Mouse (Mus musculus): ENCODE data around the gene Pdk2. TPM values are rescaled to one million over a fixed set of nuclear protein-coding genes. Genes with fewer than 3 reads are reported as not detected.
"Not testable (repeated sequence)": the region's sequence is repeated elsewhere in the genome, so short reads cannot be mapped to it uniquely, and the experiment has no call there.

Pdk2 gene
- polyA plus RNA-seq, 1 experiment from 2014 or later, result 10.2 TPM

DNA sequence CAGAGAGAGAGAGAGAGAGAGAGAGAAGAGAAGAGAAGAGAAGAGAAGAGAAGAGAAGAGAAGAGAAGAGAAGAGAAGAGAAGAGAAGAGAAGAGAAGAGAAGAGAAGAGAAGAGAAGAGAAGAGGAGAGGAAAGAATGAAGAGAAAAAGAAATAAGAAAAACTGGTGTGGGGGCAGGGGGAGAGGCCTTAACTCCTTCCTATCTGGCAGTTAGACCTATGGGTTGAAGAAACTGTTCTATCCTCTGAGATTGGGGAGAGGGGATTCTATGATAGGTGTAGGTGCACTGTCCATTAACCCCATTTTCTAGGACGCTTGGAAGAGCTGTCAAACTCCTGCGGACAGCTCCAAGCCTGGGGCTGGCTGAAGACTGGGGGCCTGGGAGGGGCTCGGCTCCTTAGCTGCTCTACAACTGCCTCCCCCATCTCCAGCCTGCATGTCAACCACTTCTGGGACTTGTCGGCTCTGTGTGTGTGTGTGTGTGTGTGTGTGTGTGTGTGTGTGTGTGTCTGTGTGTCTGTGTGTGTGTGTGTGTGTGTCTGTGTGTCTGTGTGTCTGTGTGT is 30.2 kb downstream of the Pdk2 start:
- WGBS (ENCODE audit: insufficient replicate concordance), result 16% methylated on average over 4 of the region's 4 CpGs
- H3K9ac ChIP-seq, result peak overlapping the region; percentile 95
- peak overlapping the region; percentile 89 for H3K4me2 ChIP-seq
- not testable (repeated sequence) for ATAC-seq (ENCODE audit: insufficient read depth); H3K9me3 ChIP-seq (replicated peaks)
- peak overlapping the region; percentile 100 for H3K27ac ChIP-seq (replicated peaks)
- H3K27me3 ChIP-seq, result peaks cover 21% of the 10 kb centered on the region
- H3K4me1 ChIP-seq (replicated peaks), result peaks cover 79% of the 10 kb centered on the region
- H3K36me3 ChIP-seq (replicated peaks), result peaks cover 28% of the 10 kb centered on the region
- H3K4me3 ChIP-seq (replicated peaks), result peak overlapping the region; percentile 78

DNA sequence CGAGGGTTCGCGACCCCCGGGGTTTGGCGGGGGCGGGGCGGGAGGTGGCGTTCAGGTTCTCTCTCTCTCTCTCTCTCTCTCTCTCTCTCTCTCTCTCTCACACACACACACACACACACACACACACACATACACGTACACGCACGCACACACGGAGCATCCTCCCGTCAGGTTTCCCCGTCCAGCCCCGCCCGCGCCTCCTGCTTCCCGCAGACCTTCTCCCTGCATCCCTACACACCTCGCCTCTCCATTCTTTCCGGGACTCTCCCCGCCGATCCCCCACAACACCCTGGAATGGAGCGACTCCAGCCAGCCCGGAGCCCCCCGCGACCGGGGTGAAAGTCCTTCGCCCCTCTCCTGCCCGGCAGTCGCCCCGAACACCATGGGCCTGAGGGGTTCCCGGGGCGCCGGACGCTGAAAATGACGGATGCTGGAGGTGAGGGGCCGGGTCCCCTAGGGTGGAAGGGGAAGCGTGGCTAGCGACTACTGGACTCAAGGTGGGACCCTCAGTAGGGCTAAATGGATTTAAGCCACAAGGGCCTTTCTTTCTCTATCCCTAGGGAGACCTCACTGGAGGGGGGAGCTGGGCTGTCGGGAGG is 30.9 kb downstream of the Pdk2 start:
- Histone ChIP-seq H3K27me3 (peaks cover 21% of the 10 kb centered on the region), H3K36me3 (replicated peaks) (peaks cover 28% of the 10 kb centered on the region), H3K4me2 (peak overlapping the region; percentile 89), H3K4me1 (replicated peaks) (peaks cover 79% of the 10 kb centered on the region), H3K9me3 (replicated peaks) (no peaks in the 10 kb centered on the region), H3K27ac (replicated peaks) (peak overlapping the region; percentile 100), H3K4me3 (replicated peaks) (peak overlapping the region; percentile 78), H3K9ac (peak overlapping the region; percentile 95)
- no peak for ATAC-seq (ENCODE audit: insufficient read depth)
- WGBS (ENCODE audit: insufficient replicate concordance), result 2% methylated on average over 37 of the region's 40 CpGs

DNA sequence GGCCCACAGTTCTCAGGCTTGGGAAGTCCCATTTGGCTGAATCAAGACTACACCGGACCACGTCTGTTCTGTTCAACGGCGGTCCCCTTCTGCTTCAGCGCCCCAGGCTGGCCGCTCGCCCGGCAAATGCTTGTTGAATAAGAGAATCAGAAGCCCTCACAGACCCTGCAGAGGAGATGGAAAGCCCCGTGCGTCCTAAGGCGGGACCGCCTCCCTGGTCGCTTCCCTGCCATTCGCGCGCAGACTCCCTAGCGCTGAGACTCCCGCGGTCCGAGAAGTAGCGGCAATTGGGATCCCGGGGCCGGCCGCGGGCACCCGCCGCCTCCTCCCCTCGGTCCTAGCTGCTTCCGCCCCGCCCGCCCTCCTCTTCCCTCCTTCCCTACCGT is 31.5 kb downstream of the Pdk2 start, which contains the start of gene Samd14:
Gene Samd14, plus strand, starts transcription at position 251 of the 386 bp plus-strand sequence.
- Histone ChIP-seq H3K27ac (replicated peaks) (peak within 1 kb of the TSS; percentile 100), H3K36me3 (replicated peaks) (peaks cover 28% of the 10 kb centered on the region), H3K4me3 (replicated peaks) (peak within 1 kb of the TSS; percentile 78), H3K9me3 (replicated peaks) (no peaks in the 10 kb centered on the region), H3K4me2 (peak within 1 kb of the TSS; percentile 89), H3K9ac (peak within 1 kb of the TSS; percentile 95), H3K27me3 (peaks cover 21% of the 10 kb centered on the region), H3K4me1 (replicated peaks) (peaks cover 77% of the 10 kb centered on the region)
- WGBS (ENCODE audit: insufficient replicate concordance), result 0% methylated on average over 31 of the region's 32 CpGs
- ATAC-seq (ENCODE audit: insufficient read depth), result peak; percentile 20

DNA sequence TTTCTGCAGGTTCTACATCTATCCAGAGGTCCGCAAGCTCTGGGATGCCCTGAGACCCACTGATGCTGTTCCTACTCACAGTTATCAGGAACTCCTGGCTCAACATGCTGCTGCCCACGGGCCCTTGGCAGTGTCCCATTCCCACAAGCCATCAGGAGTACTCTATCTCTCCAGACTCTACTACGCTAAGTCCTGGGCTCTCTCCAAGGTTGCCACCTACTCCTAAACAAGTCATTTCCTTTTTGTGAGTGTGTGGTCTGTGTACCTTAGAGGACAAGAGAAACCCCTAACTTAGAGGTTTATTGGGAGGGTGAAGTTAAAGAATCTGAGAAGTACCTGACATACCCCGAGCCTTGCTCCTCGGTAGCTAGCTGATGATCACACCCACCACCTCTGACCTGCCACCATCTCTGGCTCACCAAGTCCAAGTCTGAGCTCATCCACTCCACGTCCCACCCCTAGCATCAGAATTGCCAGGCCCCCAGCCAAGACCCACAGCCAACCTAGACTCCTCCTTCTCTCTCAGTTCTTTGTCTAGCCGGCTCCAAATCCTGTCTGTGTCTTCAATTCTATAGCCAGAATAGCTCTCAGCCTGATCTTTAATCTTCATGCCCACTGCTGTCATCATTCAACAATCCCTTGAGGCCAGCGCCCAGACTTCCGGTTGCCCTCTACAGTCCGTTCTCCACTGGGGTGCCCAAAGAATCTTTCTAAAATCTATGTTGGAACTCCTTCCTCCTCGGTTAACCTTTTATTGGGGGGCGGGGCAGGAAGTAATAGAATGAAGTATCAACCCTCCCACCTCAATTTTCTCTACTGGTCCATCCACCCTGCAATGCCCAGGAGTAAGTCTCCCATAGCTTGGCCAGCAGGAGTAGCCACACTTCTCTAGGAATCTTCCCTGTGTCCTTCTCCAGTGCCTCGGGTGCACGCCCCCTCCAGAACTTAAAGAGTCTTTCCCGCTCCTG is 32.2 kb downstream of the Pdk2 start:
- ATAC-seq (ENCODE audit: insufficient read depth), result no peak
- Histone ChIP-seq H3K9me3 (replicated peaks) (no peaks in the 10 kb centered on the region), H3K4me2 (peak overlapping the region; percentile 89), H3K36me3 (replicated peaks) (peaks cover 28% of the 10 kb centered on the region), H3K27me3 (peaks cover 21% of the 10 kb centered on the region), H3K4me1 (replicated peaks) (peaks cover 77% of the 10 kb centered on the region), H3K9ac (peak overlapping the region; percentile 95), H3K4me3 (replicated peaks) (peak overlapping the region; percentile 78), H3K27ac (replicated peaks) (peak overlapping the region; percentile 100)
- 26% methylated on average over 15 of the region's 15 CpGs for WGBS (ENCODE audit: insufficient replicate concordance)

DNA sequence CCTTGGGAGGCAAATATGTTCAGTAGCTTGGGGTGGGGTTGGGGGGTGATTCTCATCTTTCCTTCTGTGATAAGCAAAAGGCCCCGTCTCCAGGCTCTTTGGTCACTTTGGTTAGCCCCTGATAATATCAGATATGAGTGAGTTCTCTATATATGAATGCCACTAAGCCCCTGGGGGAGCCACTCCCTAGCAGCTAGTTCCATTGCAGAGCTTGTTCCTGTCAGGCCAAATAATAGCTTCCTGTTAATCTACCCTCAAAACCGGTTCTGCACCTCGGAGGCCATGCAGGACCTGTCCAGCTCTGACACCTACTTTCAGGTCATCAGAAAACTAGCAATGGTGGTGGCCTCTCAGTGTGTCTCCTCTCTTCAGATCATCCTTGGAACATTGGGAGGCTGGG is 33.7 kb downstream of the Pdk2 start:
- H3K4me2 ChIP-seq, result peak overlapping the region; percentile 88
- no peaks in the 10 kb centered on the region for H3K9me3 ChIP-seq (replicated peaks)
- H3K9ac ChIP-seq, result peak overlapping the region; percentile 51; the same call in 1 of the 2 replicates
- WGBS (ENCODE audit: insufficient replicate concordance), result 10% methylated on average over 3 of the region's 3 CpGs
- ATAC-seq (ENCODE audit: insufficient read depth), result no peak
- peak overlapping the region; percentile 100 for H3K27ac ChIP-seq (replicated peaks)
- peaks cover 17% of the 10 kb centered on the region for H3K27me3 ChIP-seq
- H3K4me3 ChIP-seq (replicated peaks), result 0 out of 2 replicates have a peak overlapping the region, but pooled peaks have one; percentile 60
- H3K4me1 ChIP-seq (replicated peaks), result peaks cover 77% of the 10 kb centered on the region
- H3K36me3 ChIP-seq (replicated peaks), result peaks cover 35% of the 10 kb centered on the region

DNA sequence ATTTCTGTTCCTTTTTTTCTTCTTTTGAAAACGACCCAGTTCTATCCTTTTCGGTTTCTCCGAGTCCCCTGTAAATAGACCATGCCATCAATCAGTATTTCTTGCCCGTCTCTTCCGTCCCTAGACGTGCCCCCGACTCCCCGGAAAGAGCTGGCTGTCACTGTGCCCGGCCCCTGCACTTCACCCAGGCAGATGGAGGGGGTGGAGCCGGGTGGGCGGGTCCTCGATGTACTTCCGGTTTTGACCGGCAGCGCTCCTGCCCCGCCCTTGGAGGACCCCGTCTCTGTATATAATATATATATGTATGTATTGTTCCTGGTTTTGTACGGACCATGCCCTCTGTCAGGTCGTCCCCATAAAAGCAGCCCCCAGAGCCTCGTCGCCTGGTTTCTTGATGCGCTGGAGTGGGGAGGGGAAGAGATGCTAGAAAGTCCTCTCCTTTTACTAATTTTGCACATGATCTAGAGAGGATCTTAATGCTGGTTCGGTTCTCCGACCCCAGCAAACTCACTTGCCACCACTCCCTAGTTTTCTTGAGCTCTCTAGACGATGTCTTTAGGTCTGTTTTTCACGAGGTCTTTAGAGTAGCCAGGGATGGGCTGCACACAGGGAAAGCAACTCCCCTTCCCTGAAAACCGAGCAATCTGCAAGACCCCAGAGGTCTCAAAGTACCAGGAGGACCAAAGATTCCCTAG is 34.5 kb downstream of the Pdk2 start:
- Histone ChIP-seq H3K4me2 (peak overlapping the region; percentile 88), H3K4me3 (replicated peaks) (peak overlapping the region; percentile 60), H3K9me3 (replicated peaks) (no peaks in the 10 kb centered on the region), H3K9ac (peak overlapping the region; percentile 51), H3K4me1 (replicated peaks) (peaks cover 77% of the 10 kb centered on the region), H3K36me3 (replicated peaks) (peaks cover 42% of the 10 kb centered on the region), H3K27ac (replicated peaks) (peak overlapping the region; percentile 100), H3K27me3 (peaks cover 12% of the 10 kb centered on the region)
- WGBS (ENCODE audit: insufficient replicate concordance), result 1% methylated on average over 27 of the region's 27 CpGs
- peak; percentile 42 for ATAC-seq (ENCODE audit: insufficient read depth)

DNA sequence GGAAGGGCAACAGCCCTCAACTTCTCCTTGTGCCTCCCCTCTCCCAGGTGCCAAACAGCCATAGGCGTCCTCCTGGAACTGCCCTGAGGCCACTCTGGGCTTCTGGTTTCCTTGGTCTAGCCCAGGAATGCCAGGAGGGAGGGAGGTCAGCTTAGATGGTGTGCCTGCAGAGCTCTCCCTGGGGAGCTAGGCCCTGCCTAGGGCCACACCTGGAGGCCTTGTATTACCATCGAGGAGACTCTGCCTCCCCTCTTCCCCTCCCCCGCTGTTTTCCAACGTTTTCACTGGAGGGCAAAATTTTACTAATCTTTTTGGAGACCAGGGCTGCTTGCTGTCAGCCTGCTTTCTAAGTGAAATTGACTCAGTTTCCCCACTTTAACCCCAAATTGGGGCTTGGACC is 35.1 kb downstream of the Pdk2 start:
- Histone ChIP-seq H3K36me3 (replicated peaks) (peaks cover 47% of the 10 kb centered on the region), H3K9me3 (replicated peaks) (no peaks in the 10 kb centered on the region), H3K4me1 (replicated peaks) (peaks cover 80% of the 10 kb centered on the region), H3K4me2 (peak overlapping the region; percentile 88), H3K27me3 (peaks cover 8% of the 10 kb centered on the region), H3K27ac (replicated peaks) (peak overlapping the region; percentile 100), H3K4me3 (replicated peaks) (peak overlapping the region; percentile 60), H3K9ac (0 out of 2 replicates have a peak overlapping the region, but pooled peaks have one; percentile 21)
- ATAC-seq (ENCODE audit: insufficient read depth), result no peak
- WGBS (ENCODE audit: insufficient replicate concordance), result 44% methylated on average over 4 of the region's 4 CpGs

DNA sequence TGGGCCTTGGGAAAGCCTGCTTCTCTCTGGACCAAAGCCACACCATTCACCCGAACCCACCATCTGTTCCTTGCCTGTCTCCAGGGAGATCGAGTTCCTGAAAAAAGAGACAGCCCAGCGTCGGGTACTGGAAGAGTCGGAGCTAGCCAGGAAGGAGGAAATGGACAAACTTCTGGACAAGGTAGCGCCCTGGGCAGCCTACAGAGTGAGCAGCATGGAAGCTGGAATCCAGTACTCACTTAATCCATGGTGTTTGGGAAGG is 36.3 kb downstream of the Pdk2 start:
- H3K4me1 ChIP-seq (replicated peaks), result peaks cover 92% of the 10 kb centered on the region
- ATAC-seq (ENCODE audit: insufficient read depth), result no peak
- no peak overlapping the region for H3K4me3 ChIP-seq (replicated peaks)
- peaks cover 58% of the 10 kb centered on the region for H3K36me3 ChIP-seq (replicated peaks)
- H3K27ac ChIP-seq (replicated peaks), result 0 out of 2 replicates have a peak overlapping the region, but pooled peaks have one; percentile 7
- H3K9ac ChIP-seq, result no peak overlapping the region
- 80% methylated on average over 6 of the region's 6 CpGs for WGBS (ENCODE audit: insufficient replicate concordance)
- H3K4me2 ChIP-seq, result no peak overlapping the region
- H3K27me3 ChIP-seq, result 0 out of 2 replicates have a peak, but pooled peaks cover under 1% of the 10 kb centered on the region
- no peaks in the 10 kb centered on the region for H3K9me3 ChIP-seq (replicated peaks)

DNA sequence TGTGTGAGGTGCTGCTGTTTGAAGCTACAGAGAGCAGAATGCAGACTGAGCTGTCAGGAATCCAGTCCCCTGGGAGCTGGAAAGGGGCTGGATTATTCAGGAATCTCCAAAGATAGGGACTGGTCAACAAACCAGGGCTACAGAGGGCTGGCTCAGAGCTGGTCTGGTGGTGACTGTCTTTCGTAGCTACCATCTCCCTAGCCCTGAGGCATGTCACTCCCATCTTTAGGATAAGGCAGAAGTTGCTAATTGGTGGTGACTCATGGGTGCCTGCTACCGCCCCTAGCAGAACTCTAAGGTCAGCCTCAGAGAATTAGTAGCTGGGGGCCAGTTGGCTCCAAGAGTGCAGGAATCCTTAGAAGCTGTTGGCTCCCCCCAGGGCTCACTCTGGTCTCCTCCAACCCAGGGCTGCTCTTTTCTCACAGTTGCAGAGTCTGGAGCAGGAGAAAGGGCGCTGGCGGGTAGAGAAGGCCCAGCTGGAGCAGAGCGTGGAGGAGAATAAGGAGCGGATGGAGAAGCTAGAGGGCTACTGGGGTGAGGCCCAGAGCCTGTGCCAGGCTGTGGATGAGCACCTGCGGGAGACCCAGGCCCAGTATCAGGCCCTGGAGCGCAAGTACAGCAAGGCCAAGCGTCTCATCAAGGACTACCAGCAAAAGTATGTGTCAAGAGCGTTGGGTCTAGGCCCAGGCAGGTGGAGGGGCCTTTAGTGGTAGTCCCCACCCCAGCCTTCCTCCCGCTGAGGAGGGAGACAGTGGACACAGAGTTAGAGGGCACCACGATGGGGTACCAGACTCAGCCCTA is 36.8 kb downstream of the Pdk2 start:
- H3K27ac ChIP-seq (replicated peaks), result peak overlapping the region; percentile 62
- ATAC-seq (ENCODE audit: insufficient read depth), result no peak
- no peaks in the 10 kb centered on the region for H3K9me3 ChIP-seq (replicated peaks)
- peaks cover 95% of the 10 kb centered on the region for H3K4me1 ChIP-seq (replicated peaks)
- no peak overlapping the region for H3K4me2 ChIP-seq
- H3K27me3 ChIP-seq, result no peaks in the 10 kb centered on the region
- H3K9ac ChIP-seq, result no peak overlapping the region; the same call in 1 of the 2 replicates
- WGBS (ENCODE audit: insufficient replicate concordance), result 83% methylated on average over 12 of the region's 12 CpGs
- peaks cover 64% of the 10 kb centered on the region for H3K36me3 ChIP-seq (replicated peaks)
- no peak overlapping the region for H3K4me3 ChIP-seq (replicated peaks)

DNA sequence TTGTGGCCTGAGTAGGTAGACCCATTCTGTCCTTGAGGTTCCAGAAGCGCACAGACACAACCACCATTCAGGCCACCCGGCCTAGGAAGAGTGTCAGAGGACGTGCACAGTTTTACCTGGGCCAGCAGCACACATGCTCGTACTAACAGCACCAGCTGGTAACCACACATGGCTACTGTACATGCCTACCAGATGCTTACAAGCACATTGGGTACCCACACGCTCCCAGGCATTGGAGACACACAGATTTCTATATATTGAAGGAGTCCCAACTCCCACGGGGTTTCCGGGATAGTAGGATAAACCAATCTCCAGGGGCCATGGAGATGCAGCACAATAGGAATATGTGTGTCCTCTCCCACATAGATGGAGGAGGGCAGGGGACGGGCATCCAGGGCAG is 38.4 kb downstream of the Pdk2 start:
- H3K9me3 ChIP-seq (replicated peaks), result no peaks in the 10 kb centered on the region
- H3K36me3 ChIP-seq (replicated peaks), result peaks cover 80% of the 10 kb centered on the region
- H3K4me3 ChIP-seq (replicated peaks), result no peak overlapping the region
- WGBS (ENCODE audit: insufficient replicate concordance), result 88% methylated on average over 8 of the region's 8 CpGs
- no peaks in the 10 kb centered on the region for H3K27me3 ChIP-seq
- H3K9ac ChIP-seq, result no peak overlapping the region
- H3K4me1 ChIP-seq (replicated peaks), result peaks cover 95% of the 10 kb centered on the region
- no peak for ATAC-seq (ENCODE audit: insufficient read depth)
- no peak overlapping the region for H3K27ac ChIP-seq (replicated peaks)
- H3K4me2 ChIP-seq, result no peak overlapping the region

All from liver, embryonic 15.5 days (tissue).